Mouse (Mus musculus) ES-E14 (cell line): Measurements from ENCODE around the gene Ptprm.

ENCODE experiments used
- MAFK ChIP-seq: IDR thresholded peaks from 2 replicates; pipeline ENCODE4 v1.6.1; 2014; ENCODE audit warnings: mild to moderate bottlenecking, low read depth, low read length, inconsistent platforms; ENCODE audit not compliant: insufficient read depth
- ZC3H11A ChIP-seq: IDR thresholded peaks from 2 replicates; pipeline ENCODE4 v1.6.1; 2012; ENCODE audit warnings: low read depth, mild to moderate bottlenecking, inconsistent platforms, low read length, borderline replicate concordance
- ZNF384 ChIP-seq: IDR thresholded peaks from 2 replicates; pipeline ENCODE4 v1.6.1; 2012; ENCODE audit warnings: low read depth, low read length, inconsistent platforms

DNA sequence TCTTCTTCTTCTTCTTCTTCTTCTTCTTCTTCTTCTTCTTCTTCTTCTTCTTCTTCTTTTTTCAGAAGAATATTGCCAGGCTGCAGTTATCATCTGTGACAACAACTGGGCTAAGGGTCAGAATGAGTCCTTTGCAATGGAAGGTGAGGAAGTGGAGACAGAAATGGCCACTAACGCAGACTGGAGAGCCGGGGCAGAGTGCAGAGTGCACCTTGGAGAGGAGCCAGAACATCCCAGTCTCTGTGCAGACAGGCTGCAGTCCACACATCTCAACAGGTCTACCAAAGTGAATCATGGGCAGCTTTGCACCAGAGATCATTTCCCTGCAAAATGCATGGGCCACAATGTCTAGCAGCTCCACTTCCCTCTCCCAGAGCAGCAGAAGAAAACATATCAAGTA lies 239.4 kb downstream of the Ptprm start:
- TF ChIP-seq ZNF384 = no peak
- TF ChIP-seq ZC3H11A = no peak
- no peak for TF ChIP-seq MAFK
